Mouse (Mus musculus) hindbrain, embryonic 11.5 days (tissue): ENCODE data around the gene Mien1. TPM values are rescaled to one million over a fixed set of nuclear protein-coding genes. Genes with fewer than 3 reads are reported as not detected.
A peak's percentile ranks its signal among the peaks of the same experiment; 100 is the strongest.

Experiments
- ATAC-seq: fragments of 200-750 bp; cut with Nextera tagmentation; 2 replicates; pipeline ENCODE4 v1.8.0; 2017; ENCODE audit warnings: mild to moderate bottlenecking, moderate TSS enrichment, moderate library complexity; ENCODE audit not compliant: low FRiP score
- DNase-seq: peaks from one replicate; pipeline ENCODE4 v3.0.0-alpha.2; 2015; ENCODE audit warnings: low spot score
- H3K27ac ChIP-seq: fragments of 300-500 bp; sonication (generic); 2 replicates; pipeline ENCODE4 v1.5.1; 2014; ENCODE audit warnings: mild to moderate bottlenecking, low read depth, low read length
- H3K27me3 ChIP-seq: fragments of 300-500 bp; sonication (generic); 2 replicates; pipeline ENCODE4 v1.6.1; 2014; ENCODE audit warnings: mild to moderate bottlenecking, low read length, moderate library complexity, mixed read lengths; ENCODE audit not compliant: control insufficient read depth, insufficient read depth
- H3K36me3 ChIP-seq: fragments of 300-500 bp; sonication (generic); 2 replicates; pipeline ENCODE4 v1.6.1; 2014; ENCODE audit warnings: mild to moderate bottlenecking, low read length, moderate library complexity, mixed read lengths; ENCODE audit not compliant: control insufficient read depth, insufficient read depth
- H3K4me1 ChIP-seq: fragments of 300-500 bp; sonication (generic); replicated peaks from 2 replicates; pipeline ENCODE4 v1.6.1; 2014; ENCODE audit warnings: low read length, mixed read lengths; ENCODE audit not compliant: control insufficient read depth, insufficient read depth
- H3K4me2 ChIP-seq: fragments of 300-500 bp; sonication (generic); replicated peaks from 2 replicates; pipeline ENCODE4 v1.6.1; 2014; ENCODE audit warnings: mild to moderate bottlenecking, low read depth, low read length
- H3K4me3 ChIP-seq: fragments of 300-500 bp; sonication (generic); 2 replicates; pipeline ENCODE4 v1.5.1; 2014; ENCODE audit warnings: low read depth, low read length
- H3K9ac ChIP-seq: fragments of 300-500 bp; sonication (generic); 2 replicates; pipeline ENCODE4 v1.6.1; 2014; ENCODE audit warnings: low read depth, low read length
- H3K9me3 ChIP-seq: fragments of 300-500 bp; sonication (generic); 2 replicates; pipeline ENCODE4 v1.6.1; 2016; ENCODE audit warnings: low read length; ENCODE audit not compliant: control insufficient read depth
- WGBS: fragments of 180-500 bp; shearing (Covaris S2); extraction: QIAGEN DNeasy Blood & Tissue Kit; methylation state at CpG from one replicate; pipeline ENCODE4 v1.1.7; 2014; 5-methylcytosine and 5-hydroxymethylcytosine counted together
- polyA plus RNA-seq: library from polyadenylated mRNA; unstranded; fragments of >200 nt; fragmentation: Nextera tagmentation; extraction: Ambion mirVana; gene quantifications from 2 replicates; pipeline ENCODE4 v1.2.1, GENCODE M21; 2014

The Mien1 gene
- 152 and 167 TPM in 2 replicates for polyA plus RNA-seq

- Histone ChIP-seq H3K4me2 (peak within 1 kb of the TSS; percentile 79), H3K27me3 (no peaks in the 10 kb centered on the region), H3K4me3 (peak within 1 kb of the TSS; percentile 63), H3K9me3 (no peaks in the 10 kb centered on the region), H3K4me1 (no peaks in the 10 kb centered on the region), H3K9ac (peak within 1 kb of the TSS; percentile 62), H3K27ac (no peak within 1 kb of the TSS), H3K36me3 (no peaks in the 10 kb centered on the region)
- peak; percentile 87 for ATAC-seq
- 3% methylated on average over 43 of the region's 43 CpGs for WGBS
- peak; percentile 98 for DNase-seq
Measured at GRCm38 (mm10) chr11:98438331-98439158, at the start of gene Mien1. TSS of gene Mien1 (minus strand) at chr11:98438991.

GRCm38 (mm10) chr11:98487526-98488040 is 48.8 kb upstream of the Mien1 start:
- DNase-seq (no peak), ATAC-seq (no peak)
- WGBS, result 86% methylated on average over 4 of the region's 5 CpGs
- H3K4me2 ChIP-seq, result no peak overlapping the region
- H3K4me3 ChIP-seq, result no peak overlapping the region
- no peaks in the 10 kb centered on the region for H3K27me3 ChIP-seq
- no peak overlapping the region for H3K27ac ChIP-seq
- H3K9me3 ChIP-seq, result no peaks in the 10 kb centered on the region
- H3K9ac ChIP-seq, result no peak overlapping the region
- no peaks in the 10 kb centered on the region for H3K4me1 ChIP-seq
- no peaks in the 10 kb centered on the region for H3K36me3 ChIP-seq

GRCm38 (mm10) chr11:98485749-98486148 is 47.0 kb upstream of the Mien1 start:
- Histone ChIP-seq H3K36me3 (no peaks in the 10 kb centered on the region), H3K9me3 (no peaks in the 10 kb centered on the region), H3K4me3 (no peak overlapping the region), H3K4me2 (no peak overlapping the region), H3K4me1 (no peaks in the 10 kb centered on the region), H3K27me3 (no peaks in the 10 kb centered on the region), H3K27ac (no peak overlapping the region), H3K9ac (no peak overlapping the region)
- ATAC-seq (no peak), DNase-seq (no peak)
- 96% methylated on average over 2 of the region's 2 CpGs for WGBS

- H3K4me1 ChIP-seq, result no peaks in the 10 kb centered on the region
- H3K36me3 ChIP-seq, result no peaks in the 10 kb centered on the region
- H3K9ac ChIP-seq, result no peak overlapping the region
- no peak for ATAC-seq
- H3K27me3 ChIP-seq, result no peaks in the 10 kb centered on the region
- no peak for DNase-seq
- H3K4me3 ChIP-seq, result no peak overlapping the region
- no peak overlapping the region for H3K4me2 ChIP-seq
- H3K27ac ChIP-seq, result no peak overlapping the region
- no peaks in the 10 kb centered on the region for H3K9me3 ChIP-seq
- 83% methylated on average over 10 of the region's 10 CpGs for WGBS
Measured at GRCm38 (mm10) chr11:98482067-98482466, 43.3 kb upstream of the Mien1 start.

- 73% methylated on average over 6 of the region's 6 CpGs for WGBS
- ATAC-seq, result no peak
Measured at GRCm38 (mm10) chr11:98481231-98481630, 42.4 kb upstream of the Mien1 start.

GRCm38 (mm10) chr11:98479940-98480497 is 41.2 kb upstream of the Mien1 start:
- Histone ChIP-seq H3K9me3 (no peaks in the 10 kb centered on the region), H3K9ac (no peak overlapping the region), H3K4me3 (no peak overlapping the region), H3K4me2 (no peak overlapping the region), H3K4me1 (no peaks in the 10 kb centered on the region), H3K36me3 (no peaks in the 10 kb centered on the region), H3K27me3 (no peaks in the 10 kb centered on the region), H3K27ac (no peak overlapping the region)
- ATAC-seq (no peak), DNase-seq (no peak)
- WGBS, result 84% methylated on average over 12 of the region's 12 CpGs

More at GRCm38 (mm10) chr11:98481231-98481630, 42.4 kb upstream of the Mien1 start:
- Histone ChIP-seq H3K9me3 (no peaks in the 10 kb centered on the region), H3K36me3 (no peaks in the 10 kb centered on the region), H3K4me2 (no peak overlapping the region), H3K4me1 (no peaks in the 10 kb centered on the region), H3K4me3 (no peak overlapping the region), H3K27ac (no peak overlapping the region), H3K27me3 (no peaks in the 10 kb centered on the region), H3K9ac (no peak overlapping the region)
- DNase-seq, result no peak

- 82% methylated on average over 13 of the region's 13 CpGs for WGBS
- H3K27me3 ChIP-seq, result no peaks in the 10 kb centered on the region
- H3K36me3 ChIP-seq, result no peaks in the 10 kb centered on the region
- H3K9me3 ChIP-seq, result no peaks in the 10 kb centered on the region
- H3K4me3 ChIP-seq, result no peak overlapping the region
- no peak overlapping the region for H3K27ac ChIP-seq
- DNase-seq, result no peak
- no peak overlapping the region for H3K9ac ChIP-seq
- ATAC-seq, result no peak
- no peak overlapping the region for H3K4me2 ChIP-seq
- H3K4me1 ChIP-seq, result no peaks in the 10 kb centered on the region
Measured at GRCm38 (mm10) chr11:98479026-98479939, 40.5 kb upstream of the Mien1 start.

GRCm38 (mm10) chr11:98477011-98477701 is 38.4 kb upstream of the Mien1 start:
- no peak for ATAC-seq
- H3K27me3 ChIP-seq, result no peaks in the 10 kb centered on the region
- no peak overlapping the region for H3K27ac ChIP-seq
- H3K36me3 ChIP-seq, result no peaks in the 10 kb centered on the region
- H3K4me2 ChIP-seq, result no peak overlapping the region
- no peak overlapping the region for H3K4me3 ChIP-seq
- no peak overlapping the region for H3K9ac ChIP-seq
- DNase-seq, result no peak
- H3K4me1 ChIP-seq, result no peaks in the 10 kb centered on the region
- no peaks in the 10 kb centered on the region for H3K9me3 ChIP-seq
- 69% methylated on average over 14 of the region's 14 CpGs for WGBS
